Mouse (Mus musculus): ENCODE results near the gene Polr2a. TPM values are rescaled to one million over a fixed set of nuclear protein-coding genes. Genes with fewer than 3 reads are reported as not detected.

Polr2a gene
- polyA plus RNA-seq, 1 experiment from 2014 or later = 23.2 TPM

GRCm38 (mm10) chr11:69697396-69697795, 61.0 kb downstream of the Polr2a start:
- ATAC-seq = no peak
- 0 out of 2 replicates have a peak, but pooled peaks cover 7% of the 10 kb centered on the region for H3K27me3 ChIP-seq
- H3K9me3 ChIP-seq (replicated peaks) = no peaks in the 10 kb centered on the region
- WGBS = 88% methylated on average over 3 of the region's 3 CpGs
- H3K4me3 ChIP-seq = no peak overlapping the region
- no peak overlapping the region for H3K27ac ChIP-seq
- peaks cover 12% of the 10 kb centered on the region for H3K4me1 ChIP-seq
- no peak overlapping the region for H3K4me2 ChIP-seq
- H3K36me3 ChIP-seq (ENCODE audit: poor library complexity, severe bottlenecking) = no peaks in the 10 kb centered on the region
- no peak overlapping the region for H3K9ac ChIP-seq

- WGBS = 2% methylated on average over 38 of the region's 41 CpGs
- Histone ChIP-seq H3K27ac (peak within 1 kb of the TSS; percentile 51; the same call in 1 of the 2 replicates), H3K9me3 (replicated peaks) (no peaks in the 10 kb centered on the region)
These were observed 62.9 kb downstream of the Polr2a start, which contains the start of the genes Tnfsf12 and Tnfsfm13 for GRCm38 (mm10) chr11:69695361-69696181. Tnfsf12 (minus strand) TSS chr11:69695849. Tnfsfm13 (minus strand) TSS chr11:69696098.

GRCm38 (mm10) chr11:69695046-69695360, 63.4 kb downstream of the Polr2a start:
- Histone ChIP-seq H3K9me3 (replicated peaks) (no peaks in the 10 kb centered on the region), H3K27ac (no peak overlapping the region), H3K4me3 (peak overlapping the region; percentile 47; the same call in 1 of the 2 replicates), H3K4me1 (peaks cover 12% of the 10 kb centered on the region), H3K9ac (peak overlapping the region; percentile 78), H3K27me3 (0 out of 2 replicates have a peak, but pooled peaks cover 7% of the 10 kb centered on the region), H3K4me2 (peak overlapping the region; percentile 92), H3K36me3 (ENCODE audit: poor library complexity, severe bottlenecking) (no peaks in the 10 kb centered on the region)
- 25% methylated on average over 6 of the region's 6 CpGs for WGBS
- ATAC-seq = no peak

More at GRCm38 (mm10) chr11:69695361-69696181, 62.9 kb downstream of the Polr2a start, which contains the start of the genes Tnfsf12 and Tnfsfm13:
- peak within 1 kb of the TSS; percentile 78 for H3K9ac ChIP-seq
- H3K27me3 ChIP-seq = 0 out of 2 replicates have a peak, but pooled peaks cover 7% of the 10 kb centered on the region
- peaks cover 12% of the 10 kb centered on the region for H3K4me1 ChIP-seq
- H3K4me2 ChIP-seq = peak within 1 kb of the TSS; percentile 92
- ATAC-seq = no peak
- no peaks in the 10 kb centered on the region for H3K36me3 ChIP-seq (ENCODE audit: poor library complexity, severe bottlenecking)
- peak within 1 kb of the TSS; percentile 47 for H3K4me3 ChIP-seq

GRCm38 (mm10) chr11:69693421-69693965, 64.9 kb downstream of the Polr2a start:
- no peaks in the 10 kb centered on the region for H3K9me3 ChIP-seq (replicated peaks)
- no peak overlapping the region for H3K9ac ChIP-seq
- ATAC-seq = no peak
- H3K4me2 ChIP-seq = no peak overlapping the region
- WGBS = 55% methylated on average over 11 of the region's 11 CpGs
- peaks cover 12% of the 10 kb centered on the region for H3K4me1 ChIP-seq
- no peak overlapping the region for H3K27ac ChIP-seq
- 0 out of 2 replicates have a peak, but pooled peaks cover 7% of the 10 kb centered on the region for H3K27me3 ChIP-seq
- no peak overlapping the region for H3K4me3 ChIP-seq
- no peaks in the 10 kb centered on the region for H3K36me3 ChIP-seq (ENCODE audit: poor library complexity, severe bottlenecking)

GRCm38 (mm10) chr11:69692863-69693262, 65.6 kb downstream of the Polr2a start:
- no peaks in the 10 kb centered on the region for H3K9me3 ChIP-seq (replicated peaks)
- 90% methylated on average over 6 of the region's 6 CpGs for WGBS
- no peak overlapping the region for H3K4me3 ChIP-seq
- H3K36me3 ChIP-seq (ENCODE audit: poor library complexity, severe bottlenecking) = no peaks in the 10 kb centered on the region
- H3K9ac ChIP-seq = no peak overlapping the region
- H3K27me3 ChIP-seq = 0 out of 2 replicates have a peak, but pooled peaks cover 7% of the 10 kb centered on the region
- no peak overlapping the region for H3K27ac ChIP-seq
- H3K4me2 ChIP-seq = no peak overlapping the region
- no peak for ATAC-seq
- peaks cover 12% of the 10 kb centered on the region for H3K4me1 ChIP-seq

GRCm38 (mm10) chr11:69692196-69692811, 66.1 kb downstream of the Polr2a start:
- Histone ChIP-seq H3K9ac (no peak overlapping the region), H3K4me1 (peaks cover 12% of the 10 kb centered on the region), H3K27ac (no peak overlapping the region), H3K4me3 (no peak overlapping the region), H3K4me2 (no peak overlapping the region), H3K27me3 (0 out of 2 replicates have a peak, but pooled peaks cover 7% of the 10 kb centered on the region), H3K36me3 (ENCODE audit: poor library complexity, severe bottlenecking) (no peaks in the 10 kb centered on the region), H3K9me3 (replicated peaks) (no peaks in the 10 kb centered on the region)
- ATAC-seq = no peak
- WGBS = 85% methylated on average over 9 of the region's 9 CpGs

GRCm38 (mm10) chr11:69689891-69690290, 68.5 kb downstream of the Polr2a start:
- WGBS = 92% methylated on average over 1 of the region's 1 CpGs
- Histone ChIP-seq H3K4me2 (no peak overlapping the region), H3K27ac (no peak overlapping the region), H3K9me3 (replicated peaks) (no peaks in the 10 kb centered on the region), H3K4me3 (no peak overlapping the region), H3K36me3 (ENCODE audit: poor library complexity, severe bottlenecking) (no peaks in the 10 kb centered on the region), H3K4me1 (peaks cover 17% of the 10 kb centered on the region), H3K9ac (no peak overlapping the region), H3K27me3 (0 out of 2 replicates have a peak, but pooled peaks cover 1% of the 10 kb centered on the region)
- no peak for ATAC-seq

- Histone ChIP-seq H3K4me1 (peaks cover 29% of the 10 kb centered on the region), H3K9me3 (replicated peaks) (no peaks in the 10 kb centered on the region), H3K27ac (no peak overlapping the region), H3K4me3 (no peak overlapping the region), H3K36me3 (ENCODE audit: poor library complexity, severe bottlenecking) (no peaks in the 10 kb centered on the region), H3K9ac (peak overlapping the region; percentile 45; the same call in 1 of the 2 replicates), H3K27me3 (no peaks in the 10 kb centered on the region), H3K4me2 (no peak overlapping the region)
- ATAC-seq = no peak
- WGBS = 62% methylated on average over 5 of the region's 5 CpGs
These were observed 71.4 kb downstream of the Polr2a start for GRCm38 (mm10) chr11:69687061-69687460.

GRCm38 (mm10) chr11:69686377-69686776, 72.1 kb downstream of the Polr2a start:
- no peak for ATAC-seq
- no peaks in the 10 kb centered on the region for H3K9me3 ChIP-seq (replicated peaks)
- H3K27ac ChIP-seq = no peak overlapping the region; the same call in 1 of the 2 replicates
- H3K4me3 ChIP-seq = no peak overlapping the region
- H3K4me1 ChIP-seq = peaks cover 30% of the 10 kb centered on the region
- H3K4me2 ChIP-seq = no peak overlapping the region
- no peak overlapping the region; the same call in 1 of the 2 replicates for H3K9ac ChIP-seq
- H3K36me3 ChIP-seq (ENCODE audit: poor library complexity, severe bottlenecking) = no peaks in the 10 kb centered on the region
- no peaks in the 10 kb centered on the region for H3K27me3 ChIP-seq
- WGBS = 19% methylated on average over 4 of the region's 4 CpGs

GRCm38 (mm10) chr11:69685526-69686148, 72.8 kb downstream of the Polr2a start, which contains the start of gene Tnfsf13:
Tnfsf13 (minus strand) TSS chr11:69685784.
- 51% methylated on average over 10 of the region's 10 CpGs for WGBS
- peaks cover 36% of the 10 kb centered on the region for H3K4me1 ChIP-seq
- no peak within 1 kb of the TSS for H3K4me3 ChIP-seq
- H3K4me2 ChIP-seq = no peak within 1 kb of the TSS
- H3K9me3 ChIP-seq (replicated peaks) = no peaks in the 10 kb centered on the region
- no peaks in the 10 kb centered on the region for H3K36me3 ChIP-seq (ENCODE audit: poor library complexity, severe bottlenecking)
- ATAC-seq = no peak
- no peaks in the 10 kb centered on the region for H3K27me3 ChIP-seq
- peak within 1 kb of the TSS; percentile 6; the same call in 1 of the 2 replicates for H3K27ac ChIP-seq
- H3K9ac ChIP-seq = no peak within 1 kb of the TSS; the same call in 1 of the 2 replicates

GRCm38 (mm10) chr11:69684936-69685335, 73.5 kb downstream of the Polr2a start:
- no peak overlapping the region for H3K4me2 ChIP-seq
- 0 out of 2 replicates have a peak overlapping the region, but pooled peaks have one; percentile 6 for H3K27ac ChIP-seq
- no peak overlapping the region for H3K9ac ChIP-seq
- H3K4me3 ChIP-seq = no peak overlapping the region
- WGBS = 81% methylated on average over 6 of the region's 6 CpGs
- ATAC-seq = no peak
- H3K36me3 ChIP-seq (ENCODE audit: poor library complexity, severe bottlenecking) = peaks cover 6% of the 10 kb centered on the region
- H3K9me3 ChIP-seq (replicated peaks) = no peaks in the 10 kb centered on the region
- no peaks in the 10 kb centered on the region for H3K27me3 ChIP-seq
- peaks cover 44% of the 10 kb centered on the region for H3K4me1 ChIP-seq

Measured in forebrain, embryonic 13.5 days (tissue).